Mouse (Mus musculus) layer of hippocampus, postnatal 36 days (tissue): ENCODE data around the gene Cbfa2t2. TPM values are rescaled to one million over a fixed set of nuclear protein-coding genes. Genes with fewer than 3 reads are reported as not detected.
A peak's percentile ranks its signal among the peaks of the same experiment; 100 is the strongest.

ENCODE experiments used
- DNase-seq, 2 experiments: peaks; one replicate each; pipeline ENCODE4 v3.0.0; 2022
- total RNA-seq, 2 experiments: library from RNA; stranded (reverse); gene quantifications; 2 replicates each; pipeline ENCODE4 v1.2.3; 2021

Gene Cbfa2t2
- total RNA-seq, result 10 to 100 TPM; 49.7 to 57.7 TPM

DNA sequence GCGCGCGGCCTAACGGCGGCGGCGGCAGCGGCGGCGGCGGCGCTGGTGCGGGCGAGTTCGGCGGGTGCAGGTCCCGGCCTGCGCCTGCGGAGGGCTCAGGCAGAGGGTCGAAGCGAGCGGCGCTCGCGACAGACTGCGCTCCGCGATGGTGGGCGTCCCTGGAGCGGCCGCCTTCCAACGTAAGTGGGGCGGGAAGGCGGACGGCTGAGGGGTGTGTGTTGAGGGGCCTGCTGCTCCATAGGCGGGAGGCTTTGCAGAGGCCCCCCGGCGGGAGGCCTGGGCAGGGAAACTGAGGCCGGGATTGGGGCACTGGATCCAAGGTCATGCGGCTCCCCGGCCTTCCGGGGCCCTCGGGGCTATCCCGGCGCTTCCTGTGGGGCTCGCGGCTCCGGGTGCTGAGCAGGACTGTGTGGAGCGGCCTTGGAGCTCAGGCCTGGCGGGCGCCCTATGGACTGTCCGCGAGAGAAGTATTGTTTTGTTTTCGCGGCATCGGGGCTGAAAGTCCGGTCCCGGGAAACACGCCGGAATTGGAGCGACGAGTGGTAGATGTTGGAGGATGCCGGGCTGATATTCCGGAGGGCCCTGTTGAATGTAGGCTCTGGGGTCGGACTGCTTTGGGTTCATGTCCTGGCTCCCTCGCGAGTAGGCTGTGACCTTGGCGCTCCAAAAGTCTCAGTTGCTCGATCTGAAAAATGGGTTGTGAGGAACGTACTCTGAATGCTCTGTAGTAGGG lies at the start of gene Cbfa2t2:
Cbfa2t2 (plus strand) TSS at position 24 of the 733 bp plus-strand sequence.
- DNase-seq, result no peak

DNA sequence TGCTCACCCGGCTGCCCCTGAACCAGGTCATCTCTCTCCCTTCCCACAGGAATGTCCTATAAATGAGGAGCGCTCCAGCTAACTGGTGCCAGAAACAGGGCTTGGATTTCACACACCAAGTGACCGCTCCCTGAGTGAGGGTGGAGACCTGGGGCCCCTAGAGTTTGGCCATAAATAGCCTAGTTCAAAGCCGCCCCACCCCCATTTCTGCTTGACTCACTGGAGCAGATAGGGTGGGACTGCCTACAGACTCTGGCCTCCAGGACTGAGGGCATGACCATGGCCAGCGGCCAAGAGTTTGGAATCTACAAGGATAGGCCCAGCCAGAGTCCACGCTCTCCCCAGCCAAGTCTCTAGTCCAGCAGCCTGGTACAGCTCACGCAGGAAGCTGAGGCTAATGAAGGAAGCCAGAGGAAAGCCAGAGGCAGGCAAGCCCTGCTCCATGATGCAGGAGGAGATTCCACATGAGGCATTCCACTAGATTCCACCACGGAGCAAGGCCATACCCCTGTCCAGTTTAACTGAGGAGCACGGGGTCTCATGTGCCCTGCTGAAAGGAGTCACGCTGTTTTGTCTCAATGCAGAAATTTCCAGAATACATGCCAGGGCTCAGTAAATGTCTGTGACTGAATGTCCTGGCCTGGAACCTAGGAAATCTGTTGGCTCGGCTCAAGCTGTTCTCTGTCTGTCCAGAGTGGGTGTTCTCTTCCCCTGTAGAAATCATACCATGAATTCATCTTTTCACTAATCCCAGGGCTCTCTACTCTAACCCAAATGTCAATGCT lies 45.9 kb upstream of the Cbfa2t2 start:
- DNase-seq, result no peak

GRCm38 (mm10) chr2:154394602-154395001 lies 41.7 kb upstream of the Cbfa2t2 start:
- DNase-seq, result no peak

- DNase-seq, result no peak
Observed at GRCm38 (mm10) chr2:154396529-154396928, 39.8 kb upstream of the Cbfa2t2 start.

- DNase-seq, result no peak
Observed at GRCm38 (mm10) chr2:154398267-154398666, 38.0 kb upstream of the Cbfa2t2 start.

GRCm38 (mm10) chr2:154399325-154399724 lies 37.0 kb upstream of the Cbfa2t2 start:
- DNase-seq, result peak in 1 of 2 experiments; percentile 59

DNA sequence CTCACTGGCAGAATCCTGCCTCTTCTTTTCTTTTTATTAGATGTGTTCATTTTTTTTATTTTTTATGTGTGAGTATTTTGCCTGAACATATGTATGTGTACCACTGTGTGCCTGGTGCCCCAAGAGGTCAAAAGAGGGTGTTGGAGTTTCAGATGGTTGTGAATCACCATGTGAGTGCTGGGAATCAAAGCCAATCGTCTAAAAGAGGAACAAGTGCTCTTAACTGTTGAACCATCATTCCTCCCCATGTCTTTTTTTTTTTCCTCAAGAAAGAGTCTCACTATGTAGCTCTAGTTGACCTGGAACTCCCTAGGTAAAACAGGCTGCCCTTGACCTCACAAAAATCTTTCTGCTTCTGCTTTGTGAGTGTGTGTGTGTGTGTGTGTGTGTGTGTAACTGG lies 34.3 kb upstream of the Cbfa2t2 start:
- DNase-seq, result no peak

GRCm38 (mm10) chr2:154402811-154403210 lies 33.5 kb upstream of the Cbfa2t2 start:
- DNase-seq, result no peak

- no peak for DNase-seq
Observed at GRCm38 (mm10) chr2:154405447-154405994, 30.8 kb upstream of the Cbfa2t2 start.

DNA sequence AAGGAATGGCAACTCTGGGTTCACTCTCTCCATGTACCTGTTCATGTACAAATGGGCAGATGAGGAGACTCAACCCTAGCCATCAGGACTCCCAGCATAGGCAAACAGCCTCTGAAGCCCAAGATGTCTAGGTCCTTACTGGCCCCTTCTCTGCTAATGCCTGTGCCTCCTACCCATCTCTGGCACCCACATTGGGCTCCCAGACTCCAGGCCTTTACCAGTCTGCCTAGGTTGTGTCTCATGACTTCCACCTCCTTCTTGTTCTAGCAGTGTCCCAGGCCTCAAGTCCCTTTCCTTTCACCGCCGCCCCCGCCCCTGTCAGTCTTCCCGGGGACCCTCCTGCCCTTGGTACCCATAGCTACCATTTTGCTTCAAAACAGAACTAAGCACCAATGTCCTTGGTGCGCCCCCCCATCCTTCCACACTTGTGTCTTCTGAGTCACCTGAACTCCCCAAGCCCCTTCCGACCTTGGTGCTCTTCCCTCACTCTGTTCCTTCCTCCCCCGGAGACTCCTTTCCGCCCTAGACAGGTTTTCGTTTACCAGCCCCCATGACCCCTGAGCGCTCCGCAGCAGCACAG lies 29.1 kb upstream of the Cbfa2t2 start:
- DNase-seq, result peak in 1 of 2 experiments; percentile 22

DNA sequence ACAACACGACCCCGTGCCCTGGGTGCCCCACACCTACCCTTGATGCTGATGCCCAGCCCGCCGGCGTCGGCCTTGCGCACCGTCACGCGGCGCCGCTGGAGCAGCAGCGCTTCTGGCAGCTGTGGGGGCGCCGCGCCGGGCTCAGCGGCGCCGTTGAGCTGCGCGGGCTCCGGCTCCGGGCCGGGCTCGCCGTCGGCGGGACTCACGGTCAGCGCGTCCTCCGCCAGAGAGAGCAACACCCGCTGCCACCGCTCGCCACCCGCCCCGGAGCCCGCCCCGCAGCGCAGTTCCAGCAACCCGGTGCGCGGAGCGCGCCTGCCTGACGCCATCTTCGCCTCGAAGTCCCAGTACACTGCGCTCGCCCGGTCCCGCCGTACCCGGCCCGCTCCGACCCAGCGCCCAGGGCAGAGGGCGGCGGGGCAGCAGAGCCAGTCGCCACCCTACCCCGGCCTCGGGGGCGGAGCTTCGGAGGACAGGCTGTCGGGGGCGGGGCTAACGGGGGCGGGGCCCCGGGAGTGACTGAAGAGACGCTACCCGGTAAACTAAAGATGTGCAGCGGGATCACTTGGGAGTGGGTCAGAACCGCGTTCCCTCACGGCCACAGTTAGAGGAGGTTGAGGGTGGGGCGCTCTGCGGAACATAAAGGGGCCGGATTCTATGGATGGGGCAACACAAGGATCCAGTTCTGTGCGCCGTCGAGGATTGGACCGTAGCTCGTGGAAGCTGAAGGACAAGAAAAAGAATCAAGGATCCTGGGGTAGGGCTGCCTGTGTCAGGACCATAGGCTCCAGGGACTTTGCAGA lies 28.4 kb upstream of the Cbfa2t2 start, which contains the start of gene Snta1:
Snta1 (minus strand) TSS at position 457 of the 803 bp plus-strand sequence.
- DNase-seq, result peak; percentile 79 to 83

DNA sequence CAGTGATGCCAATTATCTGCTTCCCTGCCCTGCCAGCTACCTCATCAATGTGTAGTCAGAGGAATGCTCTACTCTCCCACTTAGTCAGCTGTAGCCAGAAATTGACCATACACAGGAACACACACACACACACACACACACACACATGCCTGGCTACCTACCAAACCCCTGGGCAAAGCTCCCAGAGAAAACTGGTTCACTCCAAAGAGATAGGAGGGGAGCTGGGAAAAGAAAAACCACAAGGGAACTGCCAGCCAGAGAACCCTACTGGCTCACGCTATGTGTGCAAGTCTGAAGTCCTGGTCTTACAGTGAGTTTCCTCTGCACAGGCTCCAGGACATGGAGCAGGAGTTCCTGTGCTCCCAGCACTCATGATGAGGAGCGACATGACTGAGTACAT lies 25.9 kb upstream of the Cbfa2t2 start:
- DNase-seq, result peak in 1 of 2 experiments; percentile 32

DNA sequence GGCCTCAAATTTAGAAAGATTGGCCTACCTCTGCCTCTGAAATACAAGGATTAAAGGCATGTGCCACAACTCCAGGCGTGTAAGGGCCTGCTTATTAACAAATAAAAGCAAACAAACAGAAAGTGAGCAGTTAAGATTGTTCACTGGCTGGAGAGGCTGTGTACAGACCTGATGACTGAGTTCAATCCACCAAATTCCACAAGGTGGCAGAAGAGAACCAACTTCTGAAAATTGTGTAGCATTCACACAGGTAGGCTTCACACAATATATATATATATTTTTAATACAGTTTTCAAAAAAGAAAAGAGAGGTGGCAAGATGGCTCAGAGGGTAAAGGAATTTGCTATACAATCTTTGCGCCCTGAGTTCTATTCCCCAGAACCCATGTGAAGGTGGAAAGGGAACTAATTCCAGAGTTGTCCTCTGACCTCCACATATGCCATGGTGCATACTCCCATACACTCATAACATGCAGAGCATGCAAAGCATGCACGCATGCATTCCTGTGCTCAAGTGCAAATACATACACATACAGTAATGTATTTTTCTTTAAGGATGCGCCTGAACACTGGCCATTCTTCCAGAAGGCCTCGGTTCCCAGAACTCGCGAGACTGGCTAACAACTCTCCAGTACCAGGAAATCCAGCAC lies 24.1 kb upstream of the Cbfa2t2 start:
- DNase-seq, result no peak

DNA sequence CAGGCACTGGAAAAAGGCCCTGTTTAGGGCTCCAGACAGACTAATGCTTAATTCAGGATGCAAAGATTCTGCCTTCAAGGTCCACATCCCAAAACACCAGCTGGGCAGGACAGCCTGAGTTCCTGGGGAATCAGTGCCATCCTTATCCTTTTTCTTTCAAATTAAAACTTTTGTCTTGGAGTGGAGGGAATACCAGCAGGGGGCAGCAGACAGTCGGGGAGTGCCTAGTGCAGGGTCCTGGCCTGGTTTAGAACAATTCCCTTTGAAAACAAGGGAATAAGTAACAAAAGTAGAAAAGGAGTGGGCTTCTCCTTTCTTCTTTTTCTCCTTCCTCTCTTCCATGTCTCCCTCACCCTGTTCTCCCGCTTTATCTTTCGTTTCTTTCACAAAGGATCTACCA lies 19.2 kb upstream of the Cbfa2t2 start:
- DNase-seq, result peak in 1 of 2 experiments; percentile 59

DNA sequence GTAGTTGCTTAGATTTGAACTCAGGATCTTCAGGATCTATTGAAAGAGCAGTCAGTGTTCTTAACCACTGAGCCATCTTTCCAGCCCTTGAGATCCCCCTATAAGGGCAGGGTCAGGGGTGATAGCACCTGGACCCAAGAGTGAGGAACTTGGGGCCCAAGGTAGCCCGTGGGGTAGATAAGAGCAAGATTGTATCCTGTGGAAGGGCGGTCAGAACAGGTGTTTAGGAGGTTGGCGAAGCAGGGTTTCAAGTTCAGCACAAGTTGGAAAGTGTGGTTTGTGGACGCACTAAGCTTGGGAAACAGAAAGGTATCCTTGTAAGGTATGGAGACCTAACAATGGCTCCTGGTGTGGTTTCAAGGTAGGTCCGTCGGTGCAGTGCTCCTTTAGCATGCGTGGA lies 18.3 kb upstream of the Cbfa2t2 start:
- DNase-seq, result no peak

- no peak for DNase-seq
Observed at GRCm38 (mm10) chr2:154419631-154420515, 16.4 kb upstream of the Cbfa2t2 start.

GRCm38 (mm10) chr2:154420942-154421731 lies 15.1 kb upstream of the Cbfa2t2 start:
- DNase-seq, result peak in 1 of 2 experiments; percentile 22

DNA sequence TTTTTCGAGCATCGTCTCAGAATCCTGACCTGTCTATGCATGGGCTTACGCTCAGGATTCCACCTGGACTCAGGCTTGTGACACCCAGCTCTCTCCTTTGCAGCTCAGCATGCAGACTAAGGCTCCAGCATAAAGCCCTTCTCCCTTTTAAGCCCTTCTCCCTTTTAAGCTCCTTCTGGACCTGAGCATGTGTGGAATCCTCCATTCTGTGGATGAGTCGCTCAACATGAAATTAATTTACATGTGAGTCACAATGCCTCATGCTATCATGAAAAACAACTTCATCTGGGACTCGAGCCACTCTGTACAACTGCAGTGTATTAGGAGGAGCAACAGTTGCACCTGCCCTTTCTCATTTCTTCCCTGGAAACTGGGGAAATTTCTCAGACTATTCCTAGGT lies 14.1 kb upstream of the Cbfa2t2 start:
- DNase-seq, result no peak

DNA sequence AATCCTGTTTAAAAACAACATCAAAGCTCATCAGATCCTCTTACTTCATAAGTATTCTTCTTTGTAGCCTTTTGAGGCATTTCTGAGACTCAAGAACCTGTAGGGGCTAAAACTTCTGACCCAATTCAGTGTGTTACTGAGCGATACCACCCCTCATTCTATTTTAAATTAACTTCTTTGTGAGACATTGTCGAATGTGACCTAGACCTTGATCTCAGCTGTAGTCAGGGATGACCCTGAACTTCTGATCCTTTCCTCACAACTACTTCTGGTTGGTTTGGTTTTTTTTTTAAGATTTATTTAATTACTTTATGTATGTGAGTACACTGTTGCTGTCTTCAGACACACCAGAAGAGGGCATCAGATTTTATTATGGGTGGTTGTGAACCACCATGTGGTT lies 12.7 kb upstream of the Cbfa2t2 start:
- no peak for DNase-seq

DNA sequence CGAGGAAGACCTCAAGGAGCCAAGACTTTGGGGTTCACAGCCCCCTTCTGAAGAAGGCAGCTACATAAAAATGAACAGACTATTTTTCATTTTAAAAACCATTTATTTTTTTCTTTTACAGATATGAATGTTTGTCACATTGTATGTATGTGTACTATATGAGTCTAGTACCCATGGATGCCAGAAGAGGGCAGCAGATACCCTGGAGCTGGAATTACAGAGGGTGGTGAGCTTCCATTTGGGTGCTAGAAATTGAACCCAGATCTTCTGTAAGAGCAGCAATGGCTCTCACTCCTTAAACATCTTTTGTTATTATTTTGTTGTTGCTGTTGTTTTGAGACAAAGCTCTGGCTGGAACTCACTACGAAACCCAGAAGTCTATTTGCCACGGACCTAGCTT lies 10.8 kb upstream of the Cbfa2t2 start:
- DNase-seq, result no peak
